Mouse (Mus musculus): ENCODE measurements around the gene Gm47429. TPM values are rescaled to one million over a fixed set of nuclear protein-coding genes. Genes with fewer than 3 reads are reported as not detected.

Gm47429 gene
- not detected in 2 replicates for polyA plus RNA-seq (2012; rRNA removed)

GRCm38 (mm10) chr13:50443812-50444211 is at the start of gene Gm47429:
Gene Gm47429, minus strand, starts transcription at chr13:50443912.

GRCm38 (mm10) chr13:50467007-50467406 is 23.3 kb upstream of the Gm47429 start, which contains the start of gene Nutm2:
Gene Nutm2, plus strand, starts transcription at chr13:50467307.

DNA sequence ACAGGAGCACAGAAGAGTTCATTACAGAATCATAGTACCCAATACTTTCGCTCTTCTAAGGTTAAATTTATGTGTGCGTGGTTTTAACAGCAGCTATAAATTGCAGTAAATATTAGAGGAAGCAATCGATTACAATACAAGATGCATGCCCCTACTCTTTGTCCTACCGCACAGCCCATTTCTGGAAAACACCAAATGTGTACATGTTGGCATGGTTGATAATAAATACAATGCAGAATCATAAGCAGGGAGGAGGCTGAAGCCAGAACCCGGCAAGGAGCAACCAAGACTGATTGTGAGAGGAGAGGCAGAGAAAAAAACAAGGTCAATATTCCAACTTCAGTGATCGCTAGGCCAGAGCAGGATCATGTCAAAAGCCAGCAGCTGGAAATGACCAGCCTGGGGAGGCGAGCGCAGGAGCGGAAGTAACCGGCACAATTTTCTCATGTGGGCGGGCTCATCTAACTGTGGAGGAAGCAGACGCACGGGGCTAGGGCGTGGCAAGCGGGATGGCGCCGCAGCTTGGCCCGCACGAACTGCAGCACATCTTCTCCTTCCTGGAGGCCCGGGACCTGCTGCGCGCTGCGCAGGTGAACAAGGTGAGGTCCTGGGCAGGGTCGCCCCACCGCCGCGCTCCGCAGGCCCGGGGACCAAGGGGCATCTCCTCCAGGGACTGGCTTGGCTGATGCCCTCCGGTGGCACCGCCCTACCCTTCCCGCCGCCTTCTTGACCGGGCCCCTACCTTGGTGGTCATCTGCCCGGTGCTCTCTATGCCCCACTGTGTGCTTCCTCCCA is 26.1 kb downstream of the Gm47429 start, which contains the start of gene Fbxw17:
Fbxw17 (plus strand) TSS at position 476 of the 795 bp plus-strand sequence.

Other genes with a start within 250 kb of the Gm47429 start
- gene Gm906, start 193.6 kb downstream of the Gm47429 start, polyA plus RNA-seq (2012; rRNA removed): not detected in 2 replicates
- gene Fbxw17, start 26.0 kb downstream of the Gm47429 start, polyA plus RNA-seq (2012; rRNA removed): 22.6 and 34.5 TPM in 2 replicates
- not detected in 2 replicates for gene Nutm2, start 23.4 kb upstream of the Gm47429 start, polyA plus RNA-seq (2012; rRNA removed)
- gene Gm904, start 199.3 kb upstream of the Gm47429 start, polyA plus RNA-seq (2012; rRNA removed): not detected in 2 replicates